Mouse (Mus musculus) megakaryocyte, embryonic 14.5 days (primary cell): ENCODE results near the gene 4930519P11Rik.

Experiments used
- FLI1 ChIP-seq: IDR thresholded peaks from 2 replicates; pipeline ENCODE4 v1.6.1; 2012; ENCODE audit warnings: low read length, inconsistent platforms, mixed read lengths
- GATA1 ChIP-seq: IDR thresholded peaks from 3 replicates; pipeline ENCODE4 v1.6.1; 2012; ENCODE audit warnings: mixed read lengths, low read length, inconsistent platforms, borderline replicate concordance

GRCm38 (mm10) chr2:154583906-154584872 is 29.0 kb downstream of the 4930519P11Rik start:
- no peak for TF ChIP-seq FLI1
- no peak for TF ChIP-seq GATA1
